ENCODE assay signal across 20 mouse cellular contexts in genomic region chr7:95255699-95256098, GRCm38 (mm10).
"Had no signal": no experiment of that assay in that cellular context is flagged by ENCODE, and none has a peak within 500 bp of the region (broad histone marks: within the 10 kb centered on the region; RNA-seq: fewer than 3 reads in every experiment).

No protein-coding gene starts in this region.

- H3K4me3 ChIP-seq: limb, embryonic 10.5 days; limb, embryonic 13.5 days; liver, embryonic 13.5 days; neural tube, embryonic 12.5 days; neural tube, embryonic 15.5 days had no signal

- H3K27me3 ChIP-seq: limb, embryonic 13.5 days; liver, embryonic 13.5 days; neural tube, embryonic 12.5 days; neural tube, embryonic 15.5 days had no signal

- H3K4me2 ChIP-seq: limb, embryonic 13.5 days; liver, embryonic 13.5 days; midbrain, embryonic 11.5 days; neural tube, embryonic 12.5 days; neural tube, embryonic 15.5 days had no signal

- H3K36me3 ChIP-seq: limb, embryonic 10.5 days; limb, embryonic 13.5 days; liver, embryonic 13.5 days; neural tube, embryonic 12.5 days; neural tube, embryonic 15.5 days had no signal

- DNase-seq: kidney, adult 9 months; kidney, postnatal 14 days; kidney, postnatal 4 days; liver; liver, embryonic 13.5 days; lung, adult 2 months; lung, postnatal 14 days; lung, postnatal 4 days; right cerebral cortex, adult 18-20 months; right cerebral cortex, postnatal 14 days; right cerebral cortex, postnatal 4 days; thymus, adult 2 months; thymus, postnatal 14 days; thymus, postnatal 4 days had no signal

- H3K9me3 ChIP-seq: limb, embryonic 10.5 days; limb, embryonic 13.5 days; liver, embryonic 13.5 days; neural tube, embryonic 12.5 days; neural tube, embryonic 15.5 days had no signal

- H3K27ac ChIP-seq: limb, embryonic 10.5 days; limb, embryonic 13.5 days; liver, embryonic 13.5 days; neural tube, embryonic 12.5 days; neural tube, embryonic 15.5 days; stomach, postnatal 0 days had no signal

- H3K4me1 ChIP-seq: limb, embryonic 10.5 days; limb, embryonic 13.5 days; liver, embryonic 13.5 days; neural tube, embryonic 12.5 days; neural tube, embryonic 15.5 days had no signal

- H3K9ac ChIP-seq: limb, embryonic 13.5 days; liver, embryonic 13.5 days; neural tube, embryonic 12.5 days; neural tube, embryonic 15.5 days had no signal
